Mouse (Mus musculus): ENCODE results near the gene Mup14. TPM values are rescaled to one million over a fixed set of nuclear protein-coding genes. Genes with fewer than 3 reads are reported as not detected.
"Not testable (repeated sequence)": the region's sequence is repeated elsewhere in the genome, so short reads cannot be mapped to it uniquely, and the experiment has no call there.

The Mup14 gene
- polyA plus RNA-seq (2012; rRNA removed) = 0.55 and 1.3 TPM in 2 replicates

DNA sequence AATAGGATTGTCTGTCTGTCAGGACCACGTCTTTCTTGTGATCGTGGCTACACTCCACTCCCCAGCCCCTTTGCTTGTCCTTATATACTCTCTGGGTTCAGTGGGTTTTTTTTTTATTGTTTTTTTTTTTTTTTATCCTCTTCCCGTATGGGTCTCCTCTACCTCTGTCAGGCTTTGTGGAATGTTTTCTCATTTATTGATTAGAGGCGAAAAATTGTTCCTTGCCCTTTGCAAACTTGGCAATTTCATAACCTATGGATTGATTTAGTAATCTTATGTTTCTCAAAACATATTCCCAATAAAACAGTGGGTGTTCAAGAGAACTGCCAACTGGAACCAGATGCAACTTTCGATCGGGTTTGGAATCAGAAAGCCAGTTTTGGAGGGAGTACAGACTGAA, at the start of gene Mup14:
Gene Mup14 (minus strand): TSS at position 101 of the 400 bp plus-strand sequence.
- WGBS = 83% methylated on average over 5 of the region's 6 CpGs
- H3K4me1 ChIP-seq (ENCODE audit: control insufficient read depth, insufficient read depth, low read length); DNase-seq; H3K4me3 ChIP-seq (replicated peaks; ENCODE audit: extremely low read depth, low read depth, low read length): not testable (repeated sequence)

DNA sequence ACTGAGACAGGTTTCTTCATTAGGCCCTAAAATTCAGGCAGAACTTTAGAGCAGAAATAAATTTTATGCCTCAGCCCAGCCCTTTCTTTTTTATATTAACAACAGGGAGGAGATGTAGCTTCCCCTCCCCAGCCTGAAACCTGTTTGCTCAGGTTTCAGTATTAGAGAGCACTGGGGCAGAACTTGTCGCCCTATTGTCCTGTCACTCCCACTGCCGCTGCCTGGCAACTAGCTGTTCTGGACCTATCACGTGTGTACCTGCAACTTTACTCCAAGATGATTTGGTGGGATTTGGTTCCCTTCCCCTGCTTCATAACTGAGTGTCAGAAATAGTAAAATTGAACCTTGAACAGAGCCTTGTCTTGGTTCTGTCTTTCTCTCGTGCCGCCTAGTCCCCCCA, 34.3 kb upstream of the Mup14 start:
- H3K4me3 ChIP-seq (replicated peaks; ENCODE audit: extremely low read depth, low read depth, low read length); H3K4me1 ChIP-seq (ENCODE audit: control insufficient read depth, insufficient read depth, low read length); DNase-seq: not testable (repeated sequence)
- 63% methylated on average over 3 of the region's 5 CpGs for WGBS

Other genes with a start within 250 kb of the Mup14 start
- gene Mup13, start 75.7 kb downstream of the Mup14 start, polyA plus RNA-seq (2012; rRNA removed) = not detected in 2 replicates
- 0.15 TPM in 1 of 2 replicates, not detected in the other for gene Mup15, start 135.7 kb upstream of the Mup14 start, polyA plus RNA-seq (2012; rRNA removed)
- not detected in 2 replicates for gene Mup16, start 215.5 kb upstream of the Mup14 start, polyA plus RNA-seq (2012; rRNA removed)